Mouse (Mus musculus) embryonic facial prominence, embryonic 14.5 days (tissue): ENCODE data around the gene Gm11037. TPM values are rescaled to one million over a fixed set of nuclear protein-coding genes. Genes with fewer than 3 reads are reported as not detected.
A peak's percentile ranks its signal among the peaks of the same experiment; 100 is the strongest.

Source experiments
- ATAC-seq: fragments of 200-750 bp; cut with Nextera tagmentation; 2 replicates; pipeline ENCODE4 v1.8.0; 2017; ENCODE audit warnings: low read depth, moderate number of reproducible peaks, moderate TSS enrichment
- DNase-seq: peaks from one replicate; pipeline ENCODE4 v3.0.0-alpha.2; 2015; ENCODE audit warnings: low spot score
- H3K27ac ChIP-seq: fragments of 300-500 bp; sonication (generic); replicated peaks from 2 replicates; pipeline ENCODE4 v1.5.1; 2014; ENCODE audit warnings: low read depth, mild to moderate bottlenecking, low read length, moderate library complexity
- H3K27me3 ChIP-seq: fragments of 300-500 bp; sonication (generic); replicated peaks from 2 replicates; pipeline ENCODE4 v1.6.1; 2014; ENCODE audit warnings: low read length; ENCODE audit not compliant: control insufficient read depth, insufficient read depth
- H3K36me3 ChIP-seq: fragments of 300-500 bp; sonication (generic); 2 replicates; pipeline ENCODE4 v1.6.1; 2014; ENCODE audit warnings: low read length, mixed read lengths; ENCODE audit not compliant: control insufficient read depth, insufficient read depth
- H3K4me1 ChIP-seq: fragments of 300-500 bp; sonication (generic); 2 replicates; pipeline ENCODE4 v1.6.1; 2014; ENCODE audit warnings: antibody characterized with exemption, low read length; ENCODE audit not compliant: control insufficient read depth, insufficient read depth
- H3K4me2 ChIP-seq: fragments of 300-500 bp; sonication (generic); 2 replicates; pipeline ENCODE4 v1.6.1; 2014; ENCODE audit warnings: low read depth, mild to moderate bottlenecking, low read length, moderate library complexity, mixed read lengths
- H3K4me3 ChIP-seq: fragments of 300-500 bp; sonication (generic); 2 replicates; pipeline ENCODE4 v1.5.1; 2014; ENCODE audit warnings: low read depth, mild to moderate bottlenecking, low read length
- H3K9ac ChIP-seq: fragments of 300-500 bp; sonication (generic); 2 replicates; pipeline ENCODE4 v1.6.1; 2014; ENCODE audit warnings: low read depth, mild to moderate bottlenecking, low read length, moderate library complexity, mixed read lengths
- H3K9me3 ChIP-seq: fragments of 300-500 bp; sonication (generic); 2 replicates; pipeline ENCODE4 v1.6.1; 2016; ENCODE audit warnings: low read length; ENCODE audit not compliant: control insufficient read depth
- WGBS: fragments of 180-500 bp; shearing (Covaris S2); extraction: QIAGEN DNeasy Blood & Tissue Kit; methylation state at CpG from one replicate; pipeline ENCODE4 v1.1.7; 2014; 5-methylcytosine and 5-hydroxymethylcytosine counted together
- polyA plus RNA-seq: library from polyadenylated mRNA; unstranded; fragments of >200 nt; fragmentation: Nextera tagmentation; extraction: Ambion mirVana; gene quantifications from 2 replicates; pipeline ENCODE4 v1.2.1, GENCODE M21; 2014

Gene Gm11037
- polyA plus RNA-seq, 1 experiment from 2014 or later: not detected

- no peak for DNase-seq
- H3K27ac ChIP-seq: peak overlapping the region; percentile 36; the same call in 1 of the 2 replicates
- ATAC-seq: no peak
- H3K4me2 ChIP-seq: no peak overlapping the region
- H3K27me3 ChIP-seq: no peaks in the 10 kb centered on the region
- H3K9me3 ChIP-seq: no peaks in the 10 kb centered on the region
- H3K36me3 ChIP-seq: no peaks in the 10 kb centered on the region
- peaks cover 10% of the 10 kb centered on the region for H3K4me1 ChIP-seq
- WGBS: 67% methylated on average over 7 of the region's 7 CpGs
- peak overlapping the region; percentile 15; the same call in 1 of the 2 replicates for H3K9ac ChIP-seq
- no peak overlapping the region for H3K4me3 ChIP-seq
These were observed 30.6 kb downstream of the Gm11037 start for GRCm38 (mm10) chr2:131163924-131164323.

DNA sequence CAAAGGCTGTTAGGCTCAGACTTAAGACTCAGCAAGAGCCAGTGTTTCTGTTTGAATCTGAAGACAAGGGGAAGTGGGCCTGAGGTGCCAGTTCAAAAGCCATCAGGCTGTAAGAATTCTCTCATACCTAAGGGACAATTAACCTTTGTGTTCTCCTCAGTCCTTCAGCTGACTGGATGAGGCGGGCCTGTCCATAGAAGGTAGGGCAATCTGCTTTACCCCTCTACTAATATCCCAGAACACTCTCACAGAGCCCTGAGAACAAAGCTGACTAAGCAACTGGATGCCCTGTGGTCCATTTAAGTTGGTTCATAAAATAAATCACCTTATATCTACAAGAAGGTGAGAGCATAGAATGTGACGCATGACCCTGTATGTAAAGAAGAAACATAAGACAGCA lies 32.9 kb downstream of the Gm11037 start:
- peaks cover 8% of the 10 kb centered on the region for H3K27me3 ChIP-seq
- ATAC-seq (no peak), DNase-seq (no peak)

DNA sequence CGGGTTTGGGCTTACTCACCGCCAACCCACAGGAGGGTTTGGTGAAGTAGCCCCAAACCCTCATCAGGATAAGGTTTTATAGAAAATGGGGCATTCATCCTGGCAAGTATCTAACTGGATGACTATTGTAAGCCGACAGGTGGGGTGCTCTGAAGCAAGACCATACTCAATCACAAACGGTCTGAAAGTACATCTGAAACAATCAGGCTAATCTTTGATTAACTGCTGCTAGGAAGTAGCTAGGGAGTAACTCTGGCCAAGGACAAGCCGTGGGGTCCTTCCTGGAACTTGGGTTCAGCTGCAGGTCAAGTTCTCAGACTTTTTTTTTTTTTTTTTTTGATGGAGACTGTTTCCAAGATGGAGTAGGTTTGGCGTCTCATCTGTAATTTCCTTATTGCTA lies 34.7 kb downstream of the Gm11037 start:
- Histone ChIP-seq H3K4me2 (no peak overlapping the region), H3K4me3 (no peak overlapping the region), H3K9ac (no peak overlapping the region), H3K4me1 (peaks cover 11% of the 10 kb centered on the region; the same call in 1 of the 2 replicates), H3K36me3 (no peaks in the 10 kb centered on the region), H3K9me3 (no peaks in the 10 kb centered on the region), H3K27me3 (peaks cover 27% of the 10 kb centered on the region), H3K27ac (no peak overlapping the region)
- 79% methylated on average over 6 of the region's 6 CpGs for WGBS
- ATAC-seq: no peak
- no peak for DNase-seq

More for the DNA sequence above, 32.9 kb downstream of the Gm11037 start:
- Histone ChIP-seq H3K9me3 (no peaks in the 10 kb centered on the region), H3K4me2 (no peak overlapping the region), H3K27ac (no peak overlapping the region), H3K9ac (no peak overlapping the region), H3K4me1 (peaks cover 8% of the 10 kb centered on the region; the same call in 1 of the 2 replicates), H3K36me3 (no peaks in the 10 kb centered on the region), H3K4me3 (no peak overlapping the region)
- WGBS: 80% methylated on average over 2 of the region's 2 CpGs

DNA sequence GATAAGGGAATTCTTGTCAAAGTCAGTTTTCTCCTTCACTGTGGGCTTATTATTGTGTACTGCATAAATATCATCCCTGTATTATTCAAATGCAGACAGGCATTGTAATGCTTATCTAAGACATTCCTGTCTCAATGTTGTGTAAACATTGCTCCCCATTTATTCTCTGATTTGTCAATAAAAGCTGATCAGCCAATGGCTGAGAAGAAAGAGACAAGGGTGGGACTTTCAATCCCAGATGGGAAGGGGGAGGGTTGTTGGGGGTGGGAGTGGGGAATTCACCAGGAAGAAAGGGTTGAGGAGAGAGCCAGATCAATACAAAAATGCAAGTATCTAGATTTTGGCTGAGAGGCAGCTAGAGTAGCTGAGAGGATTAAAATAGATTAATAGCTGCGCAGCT lies 35.6 kb downstream of the Gm11037 start:
- no peak for ATAC-seq
- DNase-seq: no peak
- Histone ChIP-seq H3K9me3 (no peaks in the 10 kb centered on the region), H3K4me2 (no peak overlapping the region), H3K27ac (no peak overlapping the region), H3K36me3 (no peaks in the 10 kb centered on the region), H3K4me3 (no peak overlapping the region), H3K9ac (no peak overlapping the region), H3K4me1 (peaks cover 11% of the 10 kb centered on the region; the same call in 1 of the 2 replicates), H3K27me3 (peaks cover 33% of the 10 kb centered on the region)
- WGBS: 63% methylated on average over 1 of the region's 1 CpGs

DNA sequence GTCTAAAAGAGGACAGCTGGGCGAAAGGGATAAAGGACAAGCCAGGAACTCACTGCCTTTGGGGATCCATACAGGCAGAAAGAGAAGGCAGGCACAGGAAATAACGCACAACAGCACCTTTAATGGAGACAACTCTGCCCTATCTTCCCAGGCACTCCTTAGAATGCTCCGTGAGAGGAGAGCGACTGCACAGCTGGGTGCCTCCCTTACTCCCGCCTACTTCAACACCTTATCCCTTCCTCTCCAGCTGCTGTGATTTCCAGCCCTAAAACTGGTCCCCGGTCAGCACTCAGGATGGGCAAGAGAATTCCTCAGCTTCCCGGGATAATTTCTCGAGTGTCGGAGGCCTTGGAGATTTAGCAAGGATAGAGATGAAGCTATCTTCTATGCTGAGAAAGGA lies 37.6 kb downstream of the Gm11037 start:
- Histone ChIP-seq H3K4me1 (peaks cover 14% of the 10 kb centered on the region), H3K4me2 (peak overlapping the region; percentile 58), H3K4me3 (peak overlapping the region; percentile 26), H3K9me3 (no peaks in the 10 kb centered on the region), H3K27me3 (peaks cover 33% of the 10 kb centered on the region), H3K27ac (no peak overlapping the region), H3K36me3 (no peaks in the 10 kb centered on the region), H3K9ac (peak overlapping the region; percentile 28)
- no peak for DNase-seq
- no peak for ATAC-seq
- 17% methylated on average over 9 of the region's 9 CpGs for WGBS

DNA sequence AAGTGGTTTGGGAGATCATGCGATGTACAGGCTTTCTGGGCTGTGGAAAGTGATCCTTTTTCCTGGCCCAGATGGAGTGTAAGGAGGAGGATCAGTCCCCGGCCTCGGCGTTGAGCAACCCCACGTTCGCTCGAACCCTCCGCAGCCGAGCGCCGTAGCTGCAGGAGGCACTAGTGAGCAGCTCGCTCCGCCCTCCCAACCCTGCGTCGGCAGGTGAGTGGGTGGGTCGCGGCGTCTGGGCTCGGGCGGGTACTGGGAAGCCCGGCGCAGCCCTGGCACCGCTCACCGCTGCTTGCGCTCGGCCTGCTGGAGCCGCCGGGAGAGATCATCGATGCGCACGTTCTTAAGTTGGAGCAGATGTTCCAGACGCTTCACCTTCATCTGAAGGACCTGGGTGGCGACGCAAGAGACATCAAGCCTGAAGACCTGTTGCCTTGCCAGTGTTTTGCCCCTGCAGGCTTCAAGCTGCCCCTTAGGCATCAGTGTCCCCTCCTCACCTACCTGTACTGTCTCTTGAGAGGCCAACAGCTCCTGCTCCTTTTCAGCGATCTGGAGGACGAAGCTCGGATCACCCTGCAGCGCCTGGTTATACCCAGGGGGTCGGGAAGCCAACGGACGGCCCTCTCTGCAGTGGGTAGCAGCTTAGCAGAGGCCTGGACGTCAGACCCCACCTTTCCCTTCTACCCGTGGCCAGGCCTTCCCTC lies 38.3 kb downstream of the Gm11037 start:
- no peaks in the 10 kb centered on the region for H3K9me3 ChIP-seq
- peak overlapping the region; percentile 58 for H3K4me2 ChIP-seq
- 4% methylated on average over 34 of the region's 43 CpGs for WGBS
- peak overlapping the region; percentile 28 for H3K9ac ChIP-seq
- ATAC-seq (peak; percentile 50), DNase-seq (peak; percentile 35)
- H3K4me1 ChIP-seq: peaks cover 14% of the 10 kb centered on the region
- H3K4me3 ChIP-seq: peak overlapping the region; percentile 26
- no peaks in the 10 kb centered on the region; the same call in 1 of the 2 replicates for H3K36me3 ChIP-seq
- peaks cover 33% of the 10 kb centered on the region for H3K27me3 ChIP-seq
- H3K27ac ChIP-seq: no peak overlapping the region

DNA sequence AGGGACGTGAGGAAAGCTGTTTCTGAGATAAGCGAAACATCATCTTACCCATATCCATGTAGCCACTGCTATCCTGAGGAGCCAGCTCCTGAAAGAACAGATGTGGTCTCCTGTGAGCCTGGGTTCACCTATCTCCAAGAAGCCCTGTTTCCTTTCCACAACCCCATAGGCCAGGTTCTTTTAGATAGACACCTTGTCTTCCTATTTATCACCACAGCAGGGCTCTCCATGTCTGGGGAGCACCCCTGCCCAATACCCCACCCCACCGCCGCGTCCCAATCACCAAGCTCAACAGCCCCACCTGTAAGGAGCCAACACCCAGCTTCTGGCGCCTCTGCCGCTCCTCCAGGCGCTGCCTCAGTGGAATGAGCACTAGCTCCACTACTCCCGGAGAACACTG lies 39.0 kb downstream of the Gm11037 start:
- Histone ChIP-seq H3K4me3 (no peak overlapping the region), H3K27ac (no peak overlapping the region), H3K4me1 (peaks cover 22% of the 10 kb centered on the region), H3K4me2 (no peak overlapping the region), H3K9me3 (no peaks in the 10 kb centered on the region), H3K9ac (no peak overlapping the region), H3K27me3 (peaks cover 33% of the 10 kb centered on the region), H3K36me3 (peaks cover 7% of the 10 kb centered on the region; the same call in 1 of the 2 replicates)
- no peak for DNase-seq
- no peak for ATAC-seq
- WGBS: 48% methylated on average over 9 of the region's 9 CpGs

- H3K9ac ChIP-seq: no peak overlapping the region
- peak; percentile 94 for DNase-seq
These were observed 41.4 kb downstream of the Gm11037 start for GRCm38 (mm10) chr2:131174700-131175099.

More at GRCm38 (mm10) chr2:131174700-131175099, 41.4 kb downstream of the Gm11037 start:
- ATAC-seq: peak; percentile 42
- peaks cover 40% of the 10 kb centered on the region for H3K4me1 ChIP-seq
- peaks cover 7% of the 10 kb centered on the region; the same call in 1 of the 2 replicates for H3K36me3 ChIP-seq
- no peaks in the 10 kb centered on the region for H3K9me3 ChIP-seq
- H3K27me3 ChIP-seq: peaks cover 33% of the 10 kb centered on the region
- no peak overlapping the region for H3K27ac ChIP-seq
- 5% methylated on average over 11 of the region's 11 CpGs for WGBS
- peak overlapping the region; percentile 32 for H3K4me3 ChIP-seq
- H3K4me2 ChIP-seq: peak overlapping the region; percentile 62
